Mouse (Mus musculus) hindbrain, postnatal 0 days (tissue): ENCODE data around the gene Ap2a1. TPM values are rescaled to one million over a fixed set of nuclear protein-coding genes. Genes with fewer than 3 reads are reported as not detected.

Experiments used
- ATAC-seq: fragments of 200-750 bp; cut with Nextera tagmentation; 2 replicates; pipeline ENCODE4 v1.8.0; 2017; ENCODE audit warnings: mild to moderate bottlenecking, moderate TSS enrichment, moderate library complexity
- DNase-seq: peaks from one replicate; pipeline ENCODE4 v3.0.0-alpha.2; 2015; ENCODE audit warnings: low spot score
- H3K27ac ChIP-seq: fragments of 300-500 bp; sonication (generic); 2 replicates; pipeline ENCODE4 v1.5.1; 2014; ENCODE audit warnings: mild to moderate bottlenecking
- H3K27me3 ChIP-seq: fragments of 300-500 bp; sonication (generic); 2 replicates; pipeline ENCODE4 v1.6.1; 2014; ENCODE audit warnings: low read length, mixed read lengths; ENCODE audit not compliant: insufficient read depth
- H3K36me3 ChIP-seq: fragments of 300-500 bp; sonication (generic); 2 replicates; pipeline ENCODE4 v1.6.1; 2014; ENCODE audit warnings: low read length, mixed read lengths; ENCODE audit not compliant: insufficient read depth
- H3K4me1 ChIP-seq: fragments of 300-500 bp; sonication (generic); 2 replicates; pipeline ENCODE4 v1.6.1; 2014; ENCODE audit warnings: antibody characterized with exemption, low read length, mixed read lengths; ENCODE audit not compliant: insufficient read depth
- H3K4me2 ChIP-seq: fragments of 300-500 bp; sonication (generic); 2 replicates; pipeline ENCODE4 v1.6.1; 2014; ENCODE audit warnings: low read depth, mild to moderate bottlenecking, low read length, moderate library complexity, mixed read lengths
- H3K4me3 ChIP-seq: fragments of 300-500 bp; sonication (generic); 2 replicates; pipeline ENCODE4 v1.5.1; 2014; ENCODE audit warnings: low read length
- H3K9ac ChIP-seq: fragments of 300-500 bp; sonication (generic); replicated peaks from 2 replicates; pipeline ENCODE4 v1.6.1; 2014; ENCODE audit warnings: mild to moderate bottlenecking, low read length, moderate library complexity, mixed read lengths
- H3K9me3 ChIP-seq: fragments of 300-500 bp; sonication (generic); 2 replicates; pipeline ENCODE4 v1.6.1; 2016; ENCODE audit warnings: low read length, mixed read lengths
- CTCF ChIP-seq: IDR thresholded peaks from 2 replicates; pipeline ENCODE4 v1.5.1; 2016; ENCODE audit warnings: antibody characterized with exemption, control low read depth, low read depth
- WGBS: fragments of 180-500 bp; shearing (Covaris S2); extraction: QIAGEN DNeasy Blood & Tissue Kit; methylation state at CpG from one replicate; pipeline ENCODE4 v1.1.7; 2014; 5-methylcytosine and 5-hydroxymethylcytosine counted together
- polyA plus RNA-seq: library from polyadenylated mRNA; unstranded; fragments of >200 nt; fragmentation: Nextera tagmentation; extraction: Ambion mirVana; gene quantifications from 2 replicates; pipeline ENCODE4 v1.2.1, GENCODE M21; 2015
- total RNA-seq: library from RNA; depleted of rRNA; stranded (reverse); fragments of >200 nt; gene quantifications from 2 replicates; pipeline ENCODE4 v1.2.3, GENCODE M21; 2014

The Ap2a1 gene
- total and polyA plus RNA-seq, 2 experiments from 2014 or later, result 115 to 255 TPM

DNA sequence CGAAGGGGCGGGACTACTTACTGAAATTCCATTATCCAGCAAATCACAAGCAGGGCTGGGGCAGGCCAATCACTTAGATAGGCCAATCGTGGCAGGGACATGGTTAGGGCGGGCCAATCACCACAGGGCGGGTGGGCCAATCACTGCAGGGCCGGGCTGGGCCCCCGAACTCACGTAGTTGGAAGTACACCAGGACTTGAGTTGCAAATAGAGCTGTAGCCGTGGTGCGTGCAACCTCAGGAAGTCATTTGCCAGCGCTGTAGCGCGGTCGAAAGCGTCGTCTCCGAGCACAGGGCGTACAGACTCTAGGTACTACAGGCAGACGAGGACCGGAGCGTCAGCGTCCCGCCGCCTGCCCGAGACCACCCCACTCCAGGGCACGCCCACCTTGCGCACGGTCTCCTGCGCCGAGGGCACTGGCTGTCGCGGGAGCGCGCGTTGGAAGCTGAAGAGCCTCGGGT, 41.0 kb upstream of the Ap2a1 start:
- no peaks in the 10 kb centered on the region for H3K9me3 ChIP-seq
- H3K36me3 ChIP-seq, result peaks cover 5% of the 10 kb centered on the region; the same call in 1 of the 2 replicates
- peak overlapping the region; percentile 77 for H3K4me2 ChIP-seq
- ATAC-seq (peak; percentile 96), DNase-seq (peak; percentile 95)
- peaks cover 17% of the 10 kb centered on the region; the same call in 1 of the 2 replicates for H3K4me1 ChIP-seq
- no peak for TF ChIP-seq CTCF
- peak overlapping the region; percentile 47 for H3K4me3 ChIP-seq
- peak overlapping the region; percentile 51; the same call in 1 of the 2 replicates for H3K9ac ChIP-seq
- H3K27ac ChIP-seq, result peak overlapping the region; percentile 82
- WGBS, result 0% methylated on average over 36 of the region's 36 CpGs
- H3K27me3 ChIP-seq, result no peaks in the 10 kb centered on the region

DNA sequence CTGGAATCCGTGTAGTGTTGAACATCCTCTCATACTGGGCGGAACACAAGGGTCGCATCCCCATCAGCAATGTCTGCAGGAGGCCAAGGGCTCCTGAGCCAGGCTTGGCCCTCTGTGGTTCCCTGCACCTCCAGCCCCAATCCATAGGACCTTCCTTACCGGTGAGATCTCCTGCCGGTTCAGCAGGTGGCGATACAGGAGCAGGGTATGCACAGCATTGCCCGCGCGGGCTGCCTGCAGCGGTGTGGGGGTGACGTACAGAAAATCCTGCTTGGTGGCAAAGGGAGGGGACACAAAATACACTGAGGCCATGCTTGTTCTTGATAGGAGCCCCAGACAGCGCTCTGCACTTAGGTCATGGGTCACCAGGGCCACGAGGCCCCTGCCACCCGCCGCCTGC, 37.3 kb upstream of the Ap2a1 start:
- peaks cover 8% of the 10 kb centered on the region; the same call in 1 of the 2 replicates for H3K4me1 ChIP-seq
- no peaks in the 10 kb centered on the region for H3K9me3 ChIP-seq
- DNase-seq (no peak), ATAC-seq (no peak)
- H3K27me3 ChIP-seq, result no peaks in the 10 kb centered on the region
- H3K4me3 ChIP-seq, result no peak overlapping the region
- no peak overlapping the region for H3K4me2 ChIP-seq
- no peak overlapping the region for H3K27ac ChIP-seq
- peaks cover 12% of the 10 kb centered on the region; the same call in 1 of the 2 replicates for H3K36me3 ChIP-seq
- TF ChIP-seq CTCF, result no peak
- H3K9ac ChIP-seq, result no peak overlapping the region
- 78% methylated on average over 15 of the region's 15 CpGs for WGBS

- TF ChIP-seq CTCF, result no peak; the same call in 1 of the 2 replicates
- DNase-seq (no peak), ATAC-seq (no peak)
Measured at GRCm38 (mm10) chr7:44965975-44966374, 36.7 kb upstream of the Ap2a1 start.

GRCm38 (mm10) chr7:44964990-44965389, 35.7 kb upstream of the Ap2a1 start:
- ATAC-seq, result no peak
- Histone ChIP-seq H3K27me3 (no peaks in the 10 kb centered on the region), H3K4me2 (no peak overlapping the region), H3K4me1 (no peaks in the 10 kb centered on the region), H3K36me3 (peaks cover 21% of the 10 kb centered on the region), H3K4me3 (no peak overlapping the region), H3K9ac (no peak overlapping the region), H3K27ac (no peak overlapping the region), H3K9me3 (no peaks in the 10 kb centered on the region)
- DNase-seq, result no peak
- no peak for TF ChIP-seq CTCF
- WGBS, result 96% methylated on average over 13 of the region's 13 CpGs

More at GRCm38 (mm10) chr7:44965975-44966374, 36.7 kb upstream of the Ap2a1 start:
- peaks cover 1% of the 10 kb centered on the region; the same call in 1 of the 2 replicates for H3K4me1 ChIP-seq
- H3K9me3 ChIP-seq, result no peaks in the 10 kb centered on the region
- no peak overlapping the region for H3K27ac ChIP-seq
- H3K9ac ChIP-seq, result no peak overlapping the region
- peaks cover 17% of the 10 kb centered on the region for H3K36me3 ChIP-seq
- WGBS, result 79% methylated on average over 7 of the region's 7 CpGs
- H3K4me2 ChIP-seq, result no peak overlapping the region
- no peak overlapping the region for H3K4me3 ChIP-seq
- H3K27me3 ChIP-seq, result no peaks in the 10 kb centered on the region

- Histone ChIP-seq H3K27me3 (no peaks in the 10 kb centered on the region), H3K4me2 (no peak overlapping the region), H3K9ac (no peak overlapping the region), H3K27ac (no peak overlapping the region), H3K9me3 (no peaks in the 10 kb centered on the region), H3K4me3 (no peak overlapping the region), H3K4me1 (no peaks in the 10 kb centered on the region), H3K36me3 (peaks cover 21% of the 10 kb centered on the region)
- DNase-seq (no peak), ATAC-seq (no peak)
- no peak for TF ChIP-seq CTCF
- 90% methylated on average over 5 of the region's 5 CpGs for WGBS
Measured at GRCm38 (mm10) chr7:44962831-44963230, 33.5 kb upstream of the Ap2a1 start.

DNA sequence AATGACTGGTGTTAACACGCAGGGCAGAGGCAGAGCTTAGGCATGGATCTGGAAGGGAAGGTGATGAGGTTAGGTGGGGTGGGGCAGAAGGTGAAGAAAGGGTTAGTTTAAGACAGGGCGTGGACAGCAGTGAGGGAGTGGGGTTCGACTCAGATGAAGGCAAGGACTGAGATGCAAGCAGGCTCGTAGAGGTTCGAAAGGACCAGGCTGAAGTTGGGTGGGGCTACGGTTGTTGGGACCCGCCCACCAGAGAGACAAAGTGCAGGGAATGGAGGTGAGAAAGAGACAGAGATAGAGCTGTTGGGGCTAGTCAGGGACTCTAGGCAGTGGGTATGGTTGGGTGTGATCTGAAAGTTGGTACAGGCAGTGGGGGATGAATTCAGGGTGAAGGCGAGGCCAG, 33.0 kb upstream of the Ap2a1 start:
- ATAC-seq (no peak), DNase-seq (no peak)
- no peaks in the 10 kb centered on the region for H3K4me1 ChIP-seq
- no peak overlapping the region for H3K9ac ChIP-seq
- no peak overlapping the region for H3K4me2 ChIP-seq
- TF ChIP-seq CTCF, result no peak
- H3K36me3 ChIP-seq, result peaks cover 21% of the 10 kb centered on the region
- 80% methylated on average over 8 of the region's 8 CpGs for WGBS
- H3K27ac ChIP-seq, result no peak overlapping the region
- H3K4me3 ChIP-seq, result no peak overlapping the region
- no peaks in the 10 kb centered on the region for H3K9me3 ChIP-seq
- H3K27me3 ChIP-seq, result no peaks in the 10 kb centered on the region

DNA sequence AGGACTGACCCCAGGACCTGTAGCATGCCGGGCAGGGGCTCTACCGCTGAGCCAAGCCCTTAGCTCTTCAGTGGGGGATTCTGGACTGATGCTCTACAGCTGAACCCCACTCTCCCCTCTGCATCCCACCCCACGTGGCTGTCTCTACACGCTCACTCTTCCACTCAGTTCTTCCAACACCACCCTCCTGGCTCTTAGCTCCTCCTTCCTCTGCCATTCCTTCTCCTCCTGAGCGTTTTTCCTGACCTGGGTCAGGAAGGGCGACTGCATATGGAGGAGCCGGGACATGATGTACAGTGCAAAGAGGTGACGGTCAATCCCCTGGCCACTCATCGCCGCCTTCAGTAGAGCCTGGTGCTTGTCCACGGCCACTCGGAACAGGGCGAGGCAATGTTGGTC, 31.2 kb upstream of the Ap2a1 start:
- no peak overlapping the region for H3K4me3 ChIP-seq
- no peaks in the 10 kb centered on the region for H3K9me3 ChIP-seq
- TF ChIP-seq CTCF, result no peak
- peaks cover 16% of the 10 kb centered on the region for H3K36me3 ChIP-seq
- H3K9ac ChIP-seq, result no peak overlapping the region
- DNase-seq, result no peak
- WGBS, result 93% methylated on average over 13 of the region's 13 CpGs
- no peaks in the 10 kb centered on the region for H3K27me3 ChIP-seq
- H3K4me2 ChIP-seq, result no peak overlapping the region
- no peak overlapping the region for H3K27ac ChIP-seq
- no peaks in the 10 kb centered on the region for H3K4me1 ChIP-seq
- no peak for ATAC-seq
